Mouse (Mus musculus): Measurements from ENCODE around the gene Epn3. TPM values are rescaled to one million over a fixed set of nuclear protein-coding genes. Genes with fewer than 3 reads are reported as not detected.

The Epn3 gene
- total RNA-seq, 4 experiments from 2014 or later: 1.9 to 2.7 (median 2.4) TPM

DNA sequence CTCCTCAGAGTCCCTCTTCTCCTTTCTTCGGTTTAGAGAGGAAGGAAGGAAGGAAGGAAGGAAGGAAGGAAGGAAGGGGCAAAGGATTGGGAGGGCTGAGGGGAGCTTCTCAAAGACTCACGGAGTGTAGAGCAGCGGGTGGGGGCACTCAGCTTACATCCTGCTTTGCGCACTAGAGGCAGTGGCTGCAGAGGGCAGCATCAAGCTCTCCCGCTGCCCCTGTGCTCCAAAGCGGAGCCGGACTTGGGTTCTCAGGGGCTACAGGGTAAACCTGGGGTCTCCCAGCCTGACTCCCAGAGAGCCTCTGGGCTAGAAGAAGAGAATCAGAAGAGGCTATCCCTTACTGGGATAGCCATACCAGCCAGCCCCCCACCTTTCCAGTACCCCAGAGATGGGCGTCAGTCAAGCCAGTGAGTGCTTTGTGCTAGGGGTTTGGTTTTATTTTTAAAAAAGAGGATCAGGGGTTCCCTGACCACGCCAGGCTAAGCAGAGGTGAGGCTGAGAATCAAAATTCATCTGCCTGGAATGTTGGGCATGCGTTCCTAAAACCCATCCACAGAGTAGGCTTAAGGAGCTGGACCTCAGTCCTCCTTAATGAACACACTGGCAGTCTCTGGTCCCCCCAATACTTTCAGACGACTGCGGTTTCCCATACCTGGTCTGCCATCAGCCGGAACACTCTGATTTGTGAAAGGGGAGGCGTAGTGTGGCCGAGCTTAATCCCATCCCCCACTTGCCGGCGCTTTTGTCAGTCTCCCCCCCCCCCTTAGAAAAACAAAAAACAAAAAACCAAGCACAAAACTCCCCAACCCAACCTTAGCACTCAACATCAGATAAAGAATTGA, 27.8 kb downstream of the Epn3 start:
- DNase-seq (ENCODE audit: low spot score in 2 of 2): no peak

DNA sequence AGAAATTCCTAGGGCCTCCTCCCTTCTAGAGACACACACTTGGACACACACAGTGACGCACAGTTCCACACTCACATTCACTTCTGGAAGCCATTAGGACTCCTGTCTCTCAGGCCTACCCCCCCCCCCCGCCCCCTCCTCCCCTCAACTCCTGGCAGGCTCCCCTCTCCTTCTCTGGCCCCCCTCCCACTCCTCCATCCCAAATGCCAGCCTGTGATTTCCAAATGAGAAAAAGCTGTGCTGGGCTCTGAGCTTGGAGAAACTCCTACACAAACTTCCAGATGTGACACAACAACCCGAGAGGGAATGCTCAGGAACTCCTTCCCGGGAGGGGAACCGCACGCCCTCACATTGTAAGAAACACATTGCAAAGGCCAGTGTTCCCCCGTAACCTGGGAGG, 29.4 kb downstream of the Epn3 start:
- no peak for DNase-seq (ENCODE audit: low spot score in 2 of 2)

DNA sequence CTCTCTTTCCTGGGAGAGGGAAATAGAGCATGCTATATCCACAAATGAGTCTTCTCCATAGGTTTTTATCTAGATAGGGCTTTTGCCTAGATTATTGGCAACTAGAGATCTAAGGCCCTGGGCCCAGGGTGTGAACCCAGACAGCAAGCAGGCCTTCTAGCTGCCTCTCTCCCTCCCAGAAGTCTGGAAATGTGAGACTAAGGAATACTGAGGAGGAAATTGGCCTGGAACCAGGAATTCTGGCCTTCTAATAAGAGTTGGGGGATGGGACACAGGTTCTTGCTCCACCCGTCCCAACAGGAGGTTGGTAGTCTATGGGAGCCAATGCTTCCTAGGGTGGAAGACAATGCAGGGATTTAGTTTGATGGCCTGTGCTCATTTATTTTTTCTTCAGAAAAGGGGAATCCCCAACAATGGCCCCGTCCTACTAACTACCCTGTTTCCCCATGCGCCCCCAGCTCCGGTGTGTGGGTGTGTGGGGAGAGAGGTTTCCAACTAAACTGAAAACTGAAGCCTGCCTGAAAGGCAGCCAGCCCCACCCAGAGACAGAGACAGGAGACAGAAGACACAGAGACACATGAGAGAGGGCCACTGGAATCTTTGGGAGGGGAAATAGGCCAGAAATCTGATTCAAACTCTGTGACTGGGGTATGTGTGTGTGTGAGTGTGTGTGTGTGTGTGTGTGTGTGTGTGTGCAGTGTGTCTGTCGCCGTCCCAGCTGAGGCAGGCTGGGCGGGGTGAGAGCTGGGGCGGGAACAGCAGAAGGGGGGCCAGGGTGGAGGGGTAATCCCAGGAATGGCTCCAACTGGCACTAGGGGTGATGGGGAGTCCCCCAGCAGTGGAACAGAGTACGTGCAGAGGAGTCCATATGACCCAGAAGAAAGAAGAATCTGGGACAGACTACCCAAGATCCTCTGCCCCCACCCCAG, 30.4 kb downstream of the Epn3 start:
- no peak for DNase-seq (ENCODE audit: low spot score in 2 of 2)

DNA sequence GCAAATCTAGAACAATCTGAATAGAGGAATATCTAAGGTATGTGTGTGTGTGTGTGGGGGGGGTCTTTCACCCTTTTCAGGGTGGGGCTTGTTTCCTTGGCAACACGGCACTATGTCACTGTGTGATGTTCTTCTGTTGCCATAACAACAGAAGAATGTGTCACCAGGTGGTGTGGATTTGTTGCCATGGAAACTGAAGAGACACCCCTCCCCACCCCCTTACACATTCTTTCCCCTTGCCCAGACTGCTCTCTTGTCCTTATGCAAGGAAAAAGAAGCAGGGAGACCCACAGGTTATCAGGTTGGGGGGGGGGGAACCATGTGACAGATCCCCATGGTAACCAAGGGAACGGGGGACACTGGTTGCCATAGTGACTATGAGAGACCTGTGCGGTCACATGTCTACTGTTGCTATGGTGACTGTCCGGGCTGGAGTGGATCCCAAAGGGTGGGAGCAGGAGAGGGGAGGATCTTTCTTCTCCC, 31.2 kb downstream of the Epn3 start:
- DNase-seq (ENCODE audit: low spot score in 2 of 2): peak; percentile 71 to 81

DNA sequence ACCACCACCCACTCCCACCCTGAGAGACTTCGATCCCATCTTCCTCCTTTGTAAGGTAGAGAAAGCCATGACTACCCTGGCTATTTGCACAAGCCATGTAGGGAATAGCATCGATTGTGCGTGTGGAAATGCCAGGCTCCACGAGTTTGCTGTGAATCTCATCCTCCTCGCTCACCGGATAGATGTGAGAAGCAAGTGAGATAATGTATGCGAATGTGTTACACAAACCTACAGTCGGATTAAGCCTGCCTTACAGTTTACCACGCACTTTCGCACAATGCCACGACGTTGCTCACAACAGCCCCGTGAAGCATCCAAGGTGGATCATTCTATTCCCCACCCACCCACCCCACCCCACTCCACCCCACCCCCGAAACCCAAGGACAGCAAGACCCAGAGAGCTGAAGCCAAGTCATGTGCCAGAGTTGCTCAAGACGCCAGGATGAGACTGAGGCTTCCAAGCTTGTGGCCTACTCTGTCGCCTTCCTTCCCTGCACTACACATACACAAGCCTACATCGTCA, 33.4 kb downstream of the Epn3 start:
- DNase-seq (ENCODE audit: low spot score in 2 of 2): no peak

DNA sequence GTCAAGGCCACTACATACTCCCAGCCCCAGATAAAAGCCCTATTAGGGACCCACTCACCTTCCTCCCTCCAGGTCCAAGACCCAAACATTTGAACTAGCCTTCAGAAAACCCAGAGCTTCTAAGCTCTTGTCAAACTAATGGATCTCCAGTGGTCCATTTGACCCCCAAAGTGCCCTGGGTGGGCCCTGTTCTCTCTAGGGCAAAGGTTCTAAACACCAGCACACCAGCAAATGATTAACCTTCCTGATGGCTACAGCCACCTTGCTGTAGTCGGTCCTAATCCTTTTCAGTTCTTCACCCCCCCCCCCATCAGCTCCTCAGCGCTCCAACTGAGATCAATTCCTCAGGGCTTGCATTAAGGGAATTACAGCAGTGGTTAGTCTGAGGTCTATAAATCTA, 35.6 kb downstream of the Epn3 start:
- DNase-seq (ENCODE audit: low spot score in 2 of 2): no peak

DNA sequence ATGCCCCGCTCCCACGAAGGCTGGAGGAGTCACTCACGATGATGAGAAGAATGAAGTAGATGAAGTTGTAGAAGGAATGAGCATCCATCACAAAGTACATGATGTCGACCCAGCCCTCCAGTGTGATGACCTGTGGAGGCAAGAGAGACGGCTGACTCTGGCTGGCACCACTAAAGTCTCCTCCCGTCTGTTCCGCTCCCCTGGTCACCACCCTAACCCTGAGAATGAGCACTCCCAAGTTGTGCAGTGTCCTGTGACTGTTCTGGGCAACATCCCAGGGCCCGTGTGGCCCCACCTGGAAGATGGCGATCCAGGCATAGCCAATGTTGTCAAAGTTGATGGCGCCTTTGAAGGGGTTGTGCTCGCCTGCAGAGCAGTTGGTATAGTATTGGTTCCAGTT, 37.9 kb downstream of the Epn3 start:
- DNase-seq (ENCODE audit: low spot score in 2 of 2): no peak

DNA sequence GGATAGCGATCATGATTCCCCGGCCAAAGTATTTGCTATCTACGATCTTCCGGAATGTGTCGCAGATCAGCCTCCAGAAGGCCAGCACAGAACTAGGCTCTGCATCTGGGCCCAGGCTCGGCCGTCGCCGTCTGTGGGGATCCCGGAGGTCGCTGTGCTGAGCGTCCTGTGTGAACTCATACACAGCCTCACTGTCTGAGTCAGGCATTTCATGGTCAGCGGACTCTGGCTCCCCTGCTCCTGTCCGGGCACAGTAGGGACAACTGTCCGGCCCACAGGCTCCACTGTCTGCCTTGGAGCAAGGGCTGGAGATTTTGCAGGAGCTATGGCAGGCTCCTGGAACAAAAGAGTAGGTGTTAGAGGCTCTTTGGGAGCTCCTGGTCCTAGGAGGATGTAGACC, 42.8 kb downstream of the Epn3 start:
- DNase-seq (ENCODE audit: low spot score in 2 of 2): no peak

DNA sequence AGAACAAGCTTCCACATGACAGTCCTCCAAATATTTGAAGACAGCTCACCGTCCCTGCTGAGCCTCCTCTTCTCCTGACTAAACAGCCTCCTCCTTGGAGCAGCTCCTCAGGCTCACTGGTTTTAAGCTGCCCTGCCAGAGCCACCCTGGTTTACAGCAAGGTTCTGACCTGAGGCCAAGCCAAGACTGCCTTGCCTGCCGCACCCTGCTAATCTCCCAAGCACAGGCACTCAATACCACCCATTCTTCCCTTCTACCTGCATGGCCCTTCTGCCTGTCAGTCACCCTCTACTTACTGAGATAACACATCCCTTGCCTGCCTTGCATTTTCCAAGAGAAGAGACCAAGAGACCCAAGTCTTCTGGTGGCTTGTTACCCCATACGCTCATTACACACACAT, 43.4 kb downstream of the Epn3 start:
- DNase-seq (ENCODE audit: low spot score in 2 of 2): no peak

DNA sequence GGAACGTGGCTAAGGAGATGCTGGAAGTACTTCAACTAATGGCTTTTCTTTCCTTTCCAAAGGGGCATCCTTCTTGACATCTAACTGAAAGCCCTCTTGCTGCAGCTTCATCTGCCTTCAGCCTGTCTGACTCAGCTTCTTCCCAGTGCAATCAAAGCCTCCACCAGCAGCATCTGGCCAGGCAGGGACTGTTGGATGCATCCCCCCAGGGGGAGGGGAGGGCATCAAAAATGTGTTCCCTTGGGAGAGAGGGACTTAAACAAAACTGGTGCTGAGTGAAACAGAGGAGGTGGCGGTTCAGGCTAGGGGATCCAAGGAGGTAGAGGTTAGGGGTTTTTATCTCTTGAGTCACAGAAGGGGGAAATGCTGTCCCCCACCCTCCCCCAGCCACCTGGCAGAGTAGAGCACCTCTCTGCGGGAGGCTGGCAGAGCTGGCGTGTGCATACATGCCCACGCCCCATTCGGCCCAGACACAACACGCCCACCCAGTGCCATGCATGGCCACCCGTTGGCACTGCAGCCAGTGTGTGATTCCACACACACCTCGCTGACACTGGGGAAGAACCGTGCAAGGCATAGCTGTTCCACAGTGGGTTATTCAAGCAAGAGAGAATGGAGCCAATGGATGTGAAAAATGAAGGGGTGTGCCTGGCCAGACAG, 44.5 kb downstream of the Epn3 start:
- no peak for DNase-seq (ENCODE audit: low spot score in 2 of 2)

DNA sequence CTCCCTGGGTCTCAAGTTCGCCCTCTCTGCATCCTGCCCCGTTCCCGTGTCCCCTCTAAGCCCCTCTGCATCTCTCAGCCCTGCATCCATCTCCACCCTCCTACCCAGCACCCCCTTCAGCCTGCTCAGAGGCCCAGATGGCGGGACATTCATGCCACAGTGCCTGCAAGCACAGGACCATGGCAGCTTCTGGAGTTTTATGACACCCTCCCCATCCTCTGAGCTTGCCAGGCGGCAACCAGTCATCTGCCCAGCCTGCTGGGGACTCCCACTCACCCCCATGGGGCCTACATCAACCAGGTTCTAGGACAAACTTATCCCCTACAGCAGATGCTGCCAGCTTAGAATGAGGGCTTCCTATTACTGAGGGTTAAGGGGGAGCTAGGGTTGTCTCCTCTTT, 45.0 kb downstream of the Epn3 start:
- DNase-seq (ENCODE audit: low spot score in 2 of 2): peak; percentile 50 to 59

DNA sequence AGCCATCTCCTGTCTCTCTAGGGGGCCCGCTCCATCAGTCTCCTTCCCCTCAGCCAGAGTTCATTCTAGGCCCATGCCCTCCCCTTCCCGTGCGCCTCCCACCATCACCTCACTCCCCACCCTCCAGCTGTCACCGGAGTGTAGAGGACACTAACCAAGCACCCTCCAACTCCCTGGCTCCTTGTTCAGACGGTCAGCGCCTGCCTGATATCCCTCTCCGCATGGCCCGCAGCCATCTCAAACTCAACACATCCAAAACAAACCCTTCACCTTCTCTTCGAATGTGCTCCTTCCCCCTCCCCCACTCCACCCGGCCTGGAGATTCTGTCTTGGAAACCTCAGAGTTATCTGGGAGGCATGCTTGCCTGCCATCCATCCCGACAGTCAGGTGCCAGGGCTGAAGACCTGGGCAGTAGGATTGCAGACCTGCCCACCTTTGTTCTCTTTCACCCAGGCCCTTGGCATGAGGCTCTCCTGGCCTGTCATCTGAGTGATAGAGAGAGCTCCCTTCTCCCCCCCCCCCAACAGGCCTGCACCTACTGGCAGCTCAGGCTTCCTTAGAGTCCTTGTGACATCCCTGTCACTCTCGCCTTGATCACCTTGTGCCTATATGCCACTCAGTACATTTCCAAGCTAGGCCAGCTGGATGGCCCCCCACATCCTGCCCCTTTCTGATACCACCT, 48.5 kb downstream of the Epn3 start:
- DNase-seq (ENCODE audit: low spot score in 2 of 2): no peak

DNA sequence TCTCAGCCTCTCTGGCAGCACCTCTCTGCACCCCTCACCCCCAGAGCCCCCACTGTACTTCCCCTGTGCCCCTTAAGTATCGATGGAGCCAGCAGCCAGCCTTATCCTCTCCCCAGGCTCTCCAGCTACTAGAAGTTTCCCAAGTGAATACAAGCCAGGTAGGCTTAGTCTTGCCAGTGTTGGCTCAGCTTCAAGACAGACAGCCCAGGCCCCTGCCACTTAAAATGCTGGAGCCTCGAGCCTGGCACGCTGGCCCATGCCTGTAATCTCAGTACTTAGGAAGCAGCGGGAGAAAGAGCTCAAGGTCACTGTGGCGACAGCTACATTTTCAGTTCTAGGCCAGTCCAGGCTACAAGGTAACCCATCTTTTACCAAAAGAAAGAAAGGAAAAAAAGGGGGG, 49.9 kb downstream of the Epn3 start:
- no peak for DNase-seq (ENCODE audit: low spot score in 2 of 2)

DNA sequence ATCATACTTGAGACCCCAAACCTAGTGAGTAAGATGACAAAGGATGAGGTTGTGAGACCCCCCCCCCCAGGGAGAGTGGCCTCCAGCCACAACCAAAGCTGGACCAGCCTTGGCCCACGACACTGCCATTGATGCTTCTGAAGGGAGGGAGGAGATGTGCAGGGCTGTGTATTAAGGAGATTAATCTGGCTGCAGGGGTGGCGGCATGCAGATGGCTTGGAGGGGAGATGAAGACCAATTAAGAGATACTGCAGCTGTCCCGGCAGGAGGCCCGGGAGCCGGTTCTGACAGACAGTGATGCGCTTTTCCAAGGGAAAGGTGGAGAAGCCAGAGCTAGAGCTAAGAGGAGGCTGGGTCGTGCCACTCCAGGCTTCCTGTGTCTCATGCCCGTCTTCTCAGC, 50.5 kb downstream of the Epn3 start:
- no peak for DNase-seq (ENCODE audit: low spot score in 2 of 2)

DNA sequence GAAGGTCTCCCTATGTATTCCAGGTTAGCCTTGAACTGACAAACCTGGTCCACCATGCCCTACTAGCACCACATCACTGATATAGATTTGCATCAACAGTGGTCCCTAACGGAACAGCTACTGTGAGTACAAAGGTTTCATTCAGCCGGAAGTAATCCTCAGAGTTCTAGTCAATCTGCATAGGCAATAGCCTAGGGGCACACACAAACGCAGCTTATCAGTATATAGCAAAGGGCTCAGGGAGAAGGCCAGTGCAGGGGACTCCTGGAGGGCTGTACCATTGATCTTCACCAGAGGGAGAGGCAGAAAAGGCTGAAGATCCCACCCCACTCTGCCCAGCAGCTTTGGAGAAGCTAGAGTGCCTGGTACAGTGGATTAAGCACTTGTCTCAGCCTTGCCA, 52.8 kb downstream of the Epn3 start:
- no peak for DNase-seq (ENCODE audit: low spot score in 2 of 2)

DNA sequence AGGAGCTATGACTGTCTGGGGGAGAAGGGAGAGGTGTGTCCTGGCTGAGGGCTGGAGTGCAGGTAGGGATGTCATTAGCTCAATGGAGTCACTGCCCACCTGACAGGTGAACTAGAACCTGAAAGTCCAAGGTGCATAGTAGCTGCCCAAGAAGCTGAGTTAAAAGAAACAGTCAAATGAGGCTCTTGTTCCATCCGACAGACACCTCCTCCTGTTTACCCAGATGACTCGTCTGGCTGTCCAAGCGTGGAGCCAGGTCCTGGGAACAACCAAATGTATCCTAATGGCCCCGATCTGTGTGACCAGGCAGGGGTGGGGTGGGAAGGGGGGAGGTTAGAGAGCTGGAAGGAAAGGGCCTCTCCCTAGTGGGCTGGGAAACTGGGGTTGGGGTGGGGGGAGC, 54.5 kb downstream of the Epn3 start:
- DNase-seq (ENCODE audit: low spot score in 2 of 2): no peak

DNA sequence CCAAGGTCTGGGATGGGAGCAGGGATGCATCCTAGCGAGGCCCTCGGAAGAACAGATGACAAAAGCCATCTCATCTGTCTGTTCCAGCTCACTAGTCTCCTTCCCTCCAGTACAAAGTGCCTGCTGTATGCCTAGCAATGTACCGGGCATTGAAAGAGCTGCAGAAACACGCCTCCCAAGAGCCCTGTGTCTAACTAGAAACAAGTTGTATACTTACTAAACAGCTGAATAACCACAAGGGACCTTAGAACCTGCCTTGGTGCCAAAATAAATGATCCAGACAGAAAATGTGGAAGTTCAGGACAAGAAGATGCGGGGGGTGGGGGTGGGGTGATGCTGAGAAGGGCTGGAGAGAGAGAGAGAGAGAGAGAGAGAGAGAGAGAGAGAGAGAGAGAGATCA, 54.9 kb downstream of the Epn3 start:
- no peak for DNase-seq (ENCODE audit: low spot score in 2 of 2)

DNA sequence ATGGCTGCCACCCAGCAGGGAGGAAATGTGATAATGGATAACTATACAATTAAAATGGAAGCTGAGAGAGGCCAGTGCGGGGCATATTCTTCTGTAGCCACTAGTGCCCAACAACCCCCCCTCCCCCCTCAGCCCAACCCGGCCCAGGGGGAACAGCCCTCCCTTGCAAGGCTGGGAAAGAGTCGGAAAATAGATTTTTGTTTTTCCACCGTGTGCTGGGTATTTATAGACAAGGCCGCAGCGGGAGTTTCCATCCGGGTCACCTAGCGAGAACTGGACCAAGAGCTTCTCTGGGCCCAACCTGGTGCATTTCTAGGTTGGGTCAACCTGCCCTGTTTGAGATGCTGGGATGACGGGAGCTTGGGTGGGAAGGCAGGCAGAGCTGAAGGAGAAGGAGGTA, 58.0 kb downstream of the Epn3 start:
- DNase-seq (ENCODE audit: low spot score in 2 of 2): no peak

DNA sequence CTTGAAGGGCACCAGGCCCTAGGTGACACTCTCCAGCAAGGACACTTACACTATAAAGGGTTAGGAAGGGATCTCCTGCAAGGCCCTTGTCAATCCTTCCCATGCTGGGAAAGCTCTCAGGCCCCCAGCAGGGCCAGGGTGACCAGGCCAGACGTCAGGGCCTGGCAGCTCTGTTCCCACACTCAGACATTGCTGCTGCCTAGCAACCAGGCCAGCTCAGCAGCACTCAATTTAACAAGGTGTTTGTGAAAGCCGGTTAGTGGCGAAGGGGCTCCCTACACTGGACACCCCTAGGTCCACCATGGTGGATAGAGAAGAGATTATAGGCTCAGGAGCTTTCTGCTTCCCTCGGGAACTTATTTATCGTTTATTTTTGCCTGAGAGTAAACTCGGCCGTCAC, 58.7 kb downstream of the Epn3 start:
- no peak for DNase-seq (ENCODE audit: low spot score in 2 of 2)

DNA sequence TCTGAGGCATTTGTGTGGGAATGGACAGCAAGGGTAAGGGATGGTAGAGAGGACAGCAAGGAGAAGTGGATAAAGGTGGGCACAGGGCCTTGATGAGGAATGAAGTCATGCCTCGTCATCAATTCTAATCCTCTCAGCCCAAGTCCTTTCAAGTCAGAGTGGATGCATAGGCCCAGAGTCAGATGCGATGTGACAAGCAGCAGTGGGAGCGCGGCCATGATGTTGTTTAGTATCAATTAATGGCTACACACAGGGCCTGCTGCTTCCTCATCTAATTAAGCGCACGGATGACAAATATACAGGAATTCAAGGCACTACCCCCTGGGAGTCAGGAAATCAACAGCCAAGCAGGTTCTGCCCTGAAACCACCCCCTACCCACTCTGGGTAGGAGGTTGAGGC, 59.4 kb downstream of the Epn3 start:
- no peak for DNase-seq (ENCODE audit: low spot score in 2 of 2)
